Mouse (Mus musculus) neural tube, embryonic 15.5 days (tissue): Measurements from ENCODE around the gene Asxl1. TPM values are rescaled to one million over a fixed set of nuclear protein-coding genes. Genes with fewer than 3 reads are reported as not detected.
A peak's percentile ranks its signal among the peaks of the same experiment; 100 is the strongest.

Experiments
- ATAC-seq: fragments of 200-750 bp; cut with Nextera tagmentation; 2 replicates; pipeline ENCODE4 v1.8.0; 2017; ENCODE audit warnings: mild to moderate bottlenecking, moderate TSS enrichment, moderate library complexity; ENCODE audit not compliant: low FRiP score
- H3K27ac ChIP-seq: fragments of 300-500 bp; sonication (generic); replicated peaks from 2 replicates; pipeline ENCODE4 v1.5.1; 2015; ENCODE audit warnings: mild to moderate bottlenecking, inconsistent platforms
- H3K27me3 ChIP-seq: fragments of 300-500 bp; sonication (generic); replicated peaks from 2 replicates; pipeline ENCODE4 v1.6.1; 2015; ENCODE audit warnings: inconsistent platforms
- H3K36me3 ChIP-seq: fragments of 300-500 bp; sonication (generic); 2 replicates; pipeline ENCODE4 v1.6.1; 2015; ENCODE audit warnings: inconsistent platforms
- H3K4me1 ChIP-seq: fragments of 300-500 bp; sonication (generic); 2 replicates; pipeline ENCODE4 v1.6.1; 2015; ENCODE audit warnings: inconsistent platforms
- H3K4me2 ChIP-seq: fragments of 300-500 bp; sonication (generic); 2 replicates; pipeline ENCODE4 v1.6.1; 2015; ENCODE audit warnings: inconsistent platforms, mild to moderate bottlenecking, moderate library complexity
- H3K4me3 ChIP-seq: fragments of 300-500 bp; sonication (generic); replicated peaks from 2 replicates; pipeline ENCODE4 v1.5.1; 2015; ENCODE audit warnings: mild to moderate bottlenecking, inconsistent platforms
- H3K9ac ChIP-seq: fragments of 300-500 bp; sonication (generic); replicated peaks from 2 replicates; pipeline ENCODE4 v1.6.1; 2015; ENCODE audit warnings: mild to moderate bottlenecking, inconsistent platforms
- H3K9me3 ChIP-seq: fragments of 300-500 bp; sonication (generic); replicated peaks from 2 replicates; pipeline ENCODE4 v1.6.1; 2016; ENCODE audit warnings: inconsistent platforms
- WGBS: fragments of 180-500 bp; shearing (Covaris S2); methylation state at CpG from one replicate; pipeline ENCODE4 v1.1.7; 2015; ENCODE audit warnings: mixed read lengths; 5-methylcytosine and 5-hydroxymethylcytosine counted together
- polyA plus RNA-seq: library from polyadenylated mRNA; unstranded; fragments of >200 nt; fragmentation: Nextera tagmentation; extraction: Ambion mirVana; gene quantifications from 2 replicates; pipeline ENCODE4 v1.2.1, GENCODE M21; 2015

Asxl1 gene
- polyA plus RNA-seq, 1 experiment from 2014 or later: 10.6 TPM

DNA sequence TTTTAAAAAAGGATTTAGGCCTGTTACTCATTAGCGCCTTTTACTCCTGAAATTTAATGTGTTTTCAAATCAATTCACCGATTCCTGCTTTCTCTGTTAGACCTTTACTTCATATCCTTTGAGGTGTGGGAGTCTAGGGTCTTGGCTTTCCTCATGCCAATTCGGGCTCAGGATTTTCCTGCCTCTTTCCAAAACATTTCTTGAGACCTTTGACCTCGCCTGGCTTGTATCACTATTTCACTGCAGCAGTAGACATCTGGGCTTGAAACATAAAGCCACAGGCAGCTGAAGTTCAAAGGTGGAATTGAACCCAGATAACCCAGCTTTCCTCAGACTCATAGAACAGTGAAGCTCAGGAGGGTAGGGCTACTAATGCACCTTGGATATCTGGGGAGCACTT is 100.8 kb downstream of the Asxl1 start:
- peak overlapping the region; percentile 97 for H3K27ac ChIP-seq
- WGBS: 20% methylated on average over 4 of the region's 4 CpGs
- H3K4me2 ChIP-seq: peak overlapping the region; percentile 97; the same call in 1 of the 2 replicates
- ATAC-seq: no peak
- no peak overlapping the region; the same call in 1 of the 2 replicates for H3K9ac ChIP-seq
- H3K9me3 ChIP-seq: no peaks in the 10 kb centered on the region
- no peaks in the 10 kb centered on the region for H3K27me3 ChIP-seq
- no peaks in the 10 kb centered on the region for H3K36me3 ChIP-seq
- H3K4me1 ChIP-seq: peaks cover 34% of the 10 kb centered on the region
- H3K4me3 ChIP-seq: no peak overlapping the region

DNA sequence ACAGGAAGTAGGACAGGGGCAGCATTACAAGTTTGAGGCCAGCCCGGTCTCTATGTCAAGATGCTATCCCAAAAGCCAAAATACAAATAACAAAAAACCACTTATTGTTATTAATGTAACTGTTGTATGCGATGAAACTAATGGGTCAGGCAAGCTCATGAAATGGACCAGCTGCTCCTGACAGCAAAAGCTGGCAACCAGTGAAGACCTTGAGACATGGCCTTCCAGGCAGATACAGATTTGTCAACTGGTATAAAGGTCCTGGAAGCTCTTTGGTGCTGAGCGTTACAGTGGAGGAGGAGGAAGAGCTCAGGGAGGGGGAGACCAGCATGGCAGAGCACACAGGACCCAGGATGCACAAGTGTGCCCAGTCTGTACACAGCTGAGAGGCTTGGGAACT is 102.1 kb downstream of the Asxl1 start:
- no peak overlapping the region for H3K4me2 ChIP-seq
- no peaks in the 10 kb centered on the region for H3K9me3 ChIP-seq
- H3K9ac ChIP-seq: no peak overlapping the region
- no peak overlapping the region for H3K27ac ChIP-seq
- no peaks in the 10 kb centered on the region for H3K36me3 ChIP-seq
- no peaks in the 10 kb centered on the region for H3K27me3 ChIP-seq
- peaks cover 21% of the 10 kb centered on the region for H3K4me1 ChIP-seq
- no peak for ATAC-seq
- H3K4me3 ChIP-seq: no peak overlapping the region
- WGBS: 94% methylated on average over 3 of the region's 3 CpGs

DNA sequence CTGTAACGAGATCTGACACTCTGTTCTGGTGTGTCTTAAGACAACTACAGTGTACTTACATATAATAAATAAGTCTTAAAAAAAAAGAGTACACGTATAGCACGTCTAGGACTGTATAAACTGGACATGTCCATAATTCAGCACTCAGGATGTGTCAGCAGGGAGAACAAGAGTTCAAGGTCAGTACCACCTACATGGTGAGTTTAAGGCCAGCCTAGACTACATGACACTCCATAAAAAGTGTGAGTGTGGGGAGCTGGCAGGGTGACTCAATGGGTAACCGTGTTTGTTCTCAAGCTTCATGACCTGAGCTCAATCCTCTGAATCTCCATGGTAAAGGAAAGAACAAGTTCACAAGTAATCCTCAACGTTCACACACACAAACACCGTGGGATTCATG is 102.9 kb downstream of the Asxl1 start:
- Histone ChIP-seq H3K4me3 (no peak overlapping the region), H3K4me2 (no peak overlapping the region), H3K9ac (no peak overlapping the region), H3K36me3 (no peaks in the 10 kb centered on the region), H3K27ac (no peak overlapping the region), H3K9me3 (no peaks in the 10 kb centered on the region), H3K4me1 (peaks cover 15% of the 10 kb centered on the region), H3K27me3 (no peaks in the 10 kb centered on the region)
- WGBS: 82% methylated on average over 6 of the region's 6 CpGs
- no peak for ATAC-seq

Other genes with a start within 250 kb of the Asxl1 start
- 3.2 and 4.0 TPM in 2 replicates for gene Hck, start 237.4 kb upstream of the Asxl1 start, polyA plus RNA-seq
- 83.0 and 83.7 TPM in 2 replicates for gene Tm9sf4, start 184.5 kb upstream of the Asxl1 start, polyA plus RNA-seq
- 37.2 and 38.0 TPM in 2 replicates for gene Tspyl3, start 120.4 kb upstream of the Asxl1 start, polyA plus RNA-seq
- 4.4 and 8.9 TPM in 2 replicates for gene Plagl2, start 104.4 kb upstream of the Asxl1 start, polyA plus RNA-seq
- gene Pofut1, start 104.3 kb upstream of the Asxl1 start, polyA plus RNA-seq: 5.3 and 5.5 TPM in 2 replicates
- 18.1 and 21.9 TPM in 2 replicates for gene Kif3b, start 54.4 kb upstream of the Asxl1 start, polyA plus RNA-seq
- gene 4930404H24Rik, start 147.0 kb downstream of the Asxl1 start, polyA plus RNA-seq: not detected in 2 replicates
- gene Nol4l, start 184.1 kb downstream of the Asxl1 start, polyA plus RNA-seq: 31.4 and 36.1 TPM in 2 replicates